Mouse (Mus musculus): ENCODE data around the gene Zfp53. TPM values are rescaled to one million over a fixed set of nuclear protein-coding genes. Genes with fewer than 3 reads are reported as not detected.
"Not testable (repeated sequence)": the region's sequence is repeated elsewhere in the genome, so short reads cannot be mapped to it uniquely, and the experiment has no call there.

Zfp53 gene
- polyA plus RNA-seq, 1 experiment = 9.7 TPM

GRCm38 (mm10) chr17:21472653-21473307, 16.0 kb upstream of the Zfp53 start:
- no peaks in the 10 kb centered on the region for H3K36me3 ChIP-seq (ENCODE audit: control insufficient read depth, insufficient read depth, low read length, poor library complexity, severe bottlenecking)
- no peak overlapping the region for H3K4me3 ChIP-seq (ENCODE audit: low read depth, low read length)
- no peaks in the 10 kb centered on the region for H3K27me3 ChIP-seq (ENCODE audit: control insufficient read depth, insufficient read depth, low read length, poor library complexity, severe bottlenecking)
- peak overlapping the region; percentile 36; the same call in 1 of the 2 replicates for H3K27ac ChIP-seq (ENCODE audit: insufficient read depth, low read length)
- peaks cover 4% of the 10 kb centered on the region for H3K4me1 ChIP-seq (ENCODE audit: control insufficient read depth, insufficient read depth, low read length)
- no peaks in the 10 kb centered on the region for H3K9me3 ChIP-seq (replicated peaks; ENCODE audit: control insufficient read depth, insufficient read depth, low read length, poor library complexity, severe bottlenecking)
- no peak overlapping the region for H3K9ac ChIP-seq (ENCODE audit: low read depth, poor library complexity, severe bottlenecking)
- no peak for TF ChIP-seq CTCF (IDR thresholded peaks at IDR 0.05; ENCODE audit: low read depth, low read length)
- no peak for TF ChIP-seq POLR2A (IDR thresholded peaks at IDR 0.05; ENCODE audit: insufficient read depth, low read length)
- no peak for TF ChIP-seq EP300 (IDR thresholded peaks at IDR 0.05; ENCODE audit: insufficient read depth, low read depth, low read length)

GRCm38 (mm10) chr17:21473362-21474190, 15.2 kb upstream of the Zfp53 start:
- no peak overlapping the region; the same call in 1 of the 2 replicates for H3K4me3 ChIP-seq (ENCODE audit: low read depth, low read length)
- H3K9me3 ChIP-seq (replicated peaks; ENCODE audit: control insufficient read depth, insufficient read depth, low read length, poor library complexity, severe bottlenecking) = peaks cover 2% of the 10 kb centered on the region; the same call in 1 of the 2 replicates
- H3K9ac ChIP-seq (ENCODE audit: low read depth, poor library complexity, severe bottlenecking) = no peak overlapping the region
- H3K27ac ChIP-seq (ENCODE audit: insufficient read depth, low read length) = peak overlapping the region; percentile 25; the same call in 1 of the 2 replicates
- TF ChIP-seq CTCF (IDR thresholded peaks at IDR 0.05; ENCODE audit: low read depth, low read length) (no peak), EP300 (IDR thresholded peaks at IDR 0.05; ENCODE audit: insufficient read depth, low read depth, low read length) (no peak), POLR2A (IDR thresholded peaks at IDR 0.05; ENCODE audit: insufficient read depth, low read length) (no peak)
- peaks cover 6% of the 10 kb centered on the region for H3K4me1 ChIP-seq (ENCODE audit: control insufficient read depth, insufficient read depth, low read length)
- no peaks in the 10 kb centered on the region for H3K27me3 ChIP-seq (ENCODE audit: control insufficient read depth, insufficient read depth, low read length, poor library complexity, severe bottlenecking)
- no peaks in the 10 kb centered on the region for H3K36me3 ChIP-seq (ENCODE audit: control insufficient read depth, insufficient read depth, low read length, poor library complexity, severe bottlenecking)

- H3K9ac ChIP-seq (ENCODE audit: low read depth, poor library complexity, severe bottlenecking) = not testable (repeated sequence)
Measured at GRCm38 (mm10) chr17:21474729-21475128, 14.1 kb upstream of the Zfp53 start.

GRCm38 (mm10) chr17:21475290-21475689, 13.5 kb upstream of the Zfp53 start:
- H3K36me3 ChIP-seq (ENCODE audit: control insufficient read depth, insufficient read depth, low read length, poor library complexity, severe bottlenecking); H3K4me1 ChIP-seq (ENCODE audit: control insufficient read depth, insufficient read depth, low read length); H3K4me3 ChIP-seq (ENCODE audit: low read depth, low read length); H3K27me3 ChIP-seq (ENCODE audit: control insufficient read depth, insufficient read depth, low read length, poor library complexity, severe bottlenecking); H3K9ac ChIP-seq (ENCODE audit: low read depth, poor library complexity, severe bottlenecking); H3K27ac ChIP-seq (ENCODE audit: insufficient read depth, low read length); H3K9me3 ChIP-seq (replicated peaks; ENCODE audit: control insufficient read depth, insufficient read depth, low read length, poor library complexity, severe bottlenecking): not testable (repeated sequence)

More at GRCm38 (mm10) chr17:21474729-21475128, 14.1 kb upstream of the Zfp53 start:
- H3K4me1 ChIP-seq (ENCODE audit: control insufficient read depth, insufficient read depth, low read length); H3K27me3 ChIP-seq (ENCODE audit: control insufficient read depth, insufficient read depth, low read length, poor library complexity, severe bottlenecking); H3K27ac ChIP-seq (ENCODE audit: insufficient read depth, low read length); H3K36me3 ChIP-seq (ENCODE audit: control insufficient read depth, insufficient read depth, low read length, poor library complexity, severe bottlenecking); H3K4me3 ChIP-seq (ENCODE audit: low read depth, low read length); H3K9me3 ChIP-seq (replicated peaks; ENCODE audit: control insufficient read depth, insufficient read depth, low read length, poor library complexity, severe bottlenecking): not testable (repeated sequence)

GRCm38 (mm10) chr17:21476351-21476750, 12.4 kb upstream of the Zfp53 start:
- not testable (repeated sequence) for H3K9me3 ChIP-seq (replicated peaks; ENCODE audit: control insufficient read depth, insufficient read depth, low read length, poor library complexity, severe bottlenecking); H3K36me3 ChIP-seq (ENCODE audit: control insufficient read depth, insufficient read depth, low read length, poor library complexity, severe bottlenecking); H3K27ac ChIP-seq (ENCODE audit: insufficient read depth, low read length); H3K27me3 ChIP-seq (ENCODE audit: control insufficient read depth, insufficient read depth, low read length, poor library complexity, severe bottlenecking); H3K4me1 ChIP-seq (ENCODE audit: control insufficient read depth, insufficient read depth, low read length); H3K4me3 ChIP-seq (ENCODE audit: low read depth, low read length); H3K9ac ChIP-seq (ENCODE audit: low read depth, poor library complexity, severe bottlenecking)

GRCm38 (mm10) chr17:21478103-21478777, 10.6 kb upstream of the Zfp53 start:
- H3K27me3 ChIP-seq (ENCODE audit: control insufficient read depth, insufficient read depth, low read length, poor library complexity, severe bottlenecking); H3K36me3 ChIP-seq (ENCODE audit: control insufficient read depth, insufficient read depth, low read length, poor library complexity, severe bottlenecking); H3K9me3 ChIP-seq (replicated peaks; ENCODE audit: control insufficient read depth, insufficient read depth, low read length, poor library complexity, severe bottlenecking); H3K9ac ChIP-seq (ENCODE audit: low read depth, poor library complexity, severe bottlenecking); H3K4me1 ChIP-seq (ENCODE audit: control insufficient read depth, insufficient read depth, low read length); H3K4me3 ChIP-seq (ENCODE audit: low read depth, low read length): not testable (repeated sequence)
- peak overlapping the region; percentile 86 for H3K27ac ChIP-seq (ENCODE audit: insufficient read depth, low read length)

Data from ES-Bruce4 (cell line).